ENCODE assay signal across 27 mouse cellular contexts in the genomic region with DNA sequence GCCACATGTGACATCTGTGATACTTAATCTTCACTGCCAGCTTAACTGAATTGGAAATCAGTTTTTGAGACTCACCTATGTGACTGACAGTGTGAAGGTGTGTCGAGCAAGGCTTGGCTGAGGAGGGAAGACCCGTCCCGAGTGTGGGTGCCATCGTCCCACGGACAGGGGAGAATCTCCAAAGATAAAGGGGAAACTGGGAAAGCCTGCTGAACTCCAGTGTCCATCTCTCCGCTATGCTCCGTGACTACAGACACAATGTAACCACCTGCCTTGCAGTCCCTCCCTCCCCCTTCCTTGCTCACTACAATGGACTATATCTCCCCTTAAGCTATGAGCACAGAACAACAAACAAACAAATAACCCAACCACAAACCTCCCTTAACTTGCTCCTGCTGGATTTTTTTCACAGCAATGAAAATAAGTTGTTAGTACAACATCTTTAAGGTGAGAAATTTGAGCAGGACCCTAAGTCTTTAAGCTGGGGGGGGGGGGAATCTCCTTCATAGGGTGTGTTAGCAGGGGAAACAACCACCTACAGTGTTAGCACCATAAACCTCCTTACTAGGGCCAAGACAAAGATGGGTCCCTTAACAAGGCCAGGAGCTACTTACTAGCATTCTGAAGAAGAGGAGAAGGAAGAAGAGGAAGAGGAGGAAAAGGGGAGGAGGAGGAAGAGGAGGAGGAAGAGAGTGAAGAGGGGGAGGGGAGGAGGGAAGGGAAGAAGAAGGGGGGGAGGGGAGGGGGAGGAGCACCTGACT.
"Had no signal": no experiment of that assay in that cellular context is flagged by ENCODE, and none has a peak within 500 bp of the region (broad histone marks: within the 10 kb centered on the region; RNA-seq: fewer than 3 reads in every experiment).

No protein-coding gene starts in this region.

- ATAC-seq: hindbrain, embryonic 16.5 days; intestine, embryonic 16.5 days had no signal

- DNase-seq: gastrocnemius, adult 2 months; gastrocnemius, postnatal 10 days; gastrocnemius, postnatal 25 days; heart, adult 2 months; heart, postnatal 4 days; kidney, adult 11 months; kidney, adult 2 months; kidney, adult 9 months; kidney, postnatal 14 days; kidney, postnatal 36 days; liver; liver, embryonic 13.5 days had no signal

- H3K9ac ChIP-seq: heart, embryonic 13.5 days; heart, embryonic 15.5 days; hindbrain, embryonic 12.5 days; hindbrain, embryonic 14.5 days; kidney, embryonic 15.5 days; limb, embryonic 12.5 days; liver, embryonic 13.5 days; liver, embryonic 15.5 days had no signal

- H3K9me3 ChIP-seq: heart, embryonic 13.5 days; heart, embryonic 15.5 days; hindbrain, embryonic 10.5 days; hindbrain, embryonic 12.5 days; kidney, embryonic 15.5 days; limb, embryonic 10.5 days; limb, embryonic 12.5 days; liver, embryonic 13.5 days; liver, embryonic 15.5 days had no signal

- H3K4me2 ChIP-seq: heart, embryonic 11.5 days; heart, embryonic 13.5 days; heart, embryonic 15.5 days; hindbrain, embryonic 12.5 days; hindbrain, embryonic 14.5 days; kidney, embryonic 15.5 days; limb, embryonic 12.5 days; liver, embryonic 11.5 days; liver, embryonic 13.5 days; liver, embryonic 15.5 days had no signal

- H3K27ac ChIP-seq: gastrocnemius, adult 2 months; heart, adult 2 months; heart, embryonic 13.5 days; heart, embryonic 15.5 days; hindbrain, embryonic 10.5 days; hindbrain, embryonic 12.5 days; hindbrain, embryonic 14.5 days; kidney, embryonic 15.5 days; kidney, postnatal 0 days; left cerebral cortex, adult 2 months; limb, embryonic 10.5 days; limb, embryonic 12.5 days; liver, embryonic 13.5 days; liver, embryonic 15.5 days had no signal

- H3K36me3 ChIP-seq: heart, embryonic 13.5 days; heart, embryonic 15.5 days; hindbrain, embryonic 10.5 days; hindbrain, embryonic 12.5 days; kidney, embryonic 15.5 days; limb, embryonic 10.5 days; limb, embryonic 12.5 days; liver, embryonic 13.5 days; liver, embryonic 15.5 days had no signal

- H3K4me3 ChIP-seq: gastrocnemius, adult 2 months; heart, adult 2 months; heart, embryonic 13.5 days; heart, embryonic 15.5 days; hindbrain, embryonic 10.5 days; hindbrain, embryonic 12.5 days; kidney, embryonic 15.5 days; left cerebral cortex, adult 2 months; limb, embryonic 10.5 days; limb, embryonic 12.5 days; liver, embryonic 13.5 days; liver, embryonic 15.5 days had no signal

- H3K4me1 ChIP-seq: hindbrain, embryonic 10.5 days; hindbrain, embryonic 12.5 days; liver, embryonic 13.5 days; liver, embryonic 15.5 days had no signal

- H3K27me3 ChIP-seq: heart, embryonic 15.5 days; hindbrain, embryonic 12.5 days; kidney, embryonic 15.5 days; limb, embryonic 12.5 days; liver, embryonic 13.5 days; liver, embryonic 15.5 days had no signal
